Mouse (Mus musculus): Measurements from ENCODE around the gene Tmem230. TPM values are rescaled to one million over a fixed set of nuclear protein-coding genes. Genes with fewer than 3 reads are reported as not detected.
"Not testable (repeated sequence)": the region's sequence is repeated elsewhere in the genome, so short reads cannot be mapped to it uniquely, and the experiment has no call there.

Gene Tmem230
- polyA plus RNA-seq, 1 experiment = 42.7 TPM

DNA sequence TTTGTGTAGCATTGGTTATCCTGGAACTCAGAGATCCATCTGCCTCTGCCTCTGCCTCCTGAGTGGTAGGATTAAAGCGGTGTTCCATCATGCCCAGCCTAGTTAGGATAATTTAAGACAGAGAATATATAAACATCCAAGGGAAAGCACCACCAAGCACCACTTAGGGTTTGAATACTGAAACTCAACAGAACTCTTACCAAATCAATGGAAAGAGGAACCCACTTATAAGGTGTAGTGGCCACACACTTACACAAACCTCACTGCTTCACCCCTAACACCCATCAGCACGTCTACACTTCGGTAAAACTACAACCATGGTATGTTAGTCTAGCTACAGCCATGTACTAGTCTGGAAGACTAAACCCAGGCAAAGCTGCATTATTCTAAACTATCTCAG, 4.2 kb downstream of the Tmem230 start:
- Histone ChIP-seq H3K4me1 (ENCODE audit: control insufficient read depth, insufficient read depth, low read length) (peaks cover 4% of the 10 kb centered on the region; the same call in 1 of the 2 replicates), H3K4me3 (ENCODE audit: insufficient read depth, low read depth, low read length) (no peak overlapping the region), H3K27me3 (replicated peaks; ENCODE audit: control insufficient read depth, insufficient read depth, low read length) (no peaks in the 10 kb centered on the region), H3K36me3 (ENCODE audit: control insufficient read depth, insufficient read depth, low read length) (no peaks in the 10 kb centered on the region; the same call in 1 of the 2 replicates), H3K27ac (ENCODE audit: insufficient read depth, low read depth, low read length) (no peak overlapping the region)
- no peak for TF ChIP-seq POLR2A (IDR thresholded peaks at IDR 0.05; ENCODE audit: low read depth, low read length)
- no peak for TF ChIP-seq CTCF (conservative IDR thresholded peaks at IDR 0.05; ENCODE audit: insufficient read depth, insufficient read length, low read depth, low read length)
- DNase-seq = no peak
- 95% methylated on average over 3 of the region's 3 CpGs for WGBS

DNA sequence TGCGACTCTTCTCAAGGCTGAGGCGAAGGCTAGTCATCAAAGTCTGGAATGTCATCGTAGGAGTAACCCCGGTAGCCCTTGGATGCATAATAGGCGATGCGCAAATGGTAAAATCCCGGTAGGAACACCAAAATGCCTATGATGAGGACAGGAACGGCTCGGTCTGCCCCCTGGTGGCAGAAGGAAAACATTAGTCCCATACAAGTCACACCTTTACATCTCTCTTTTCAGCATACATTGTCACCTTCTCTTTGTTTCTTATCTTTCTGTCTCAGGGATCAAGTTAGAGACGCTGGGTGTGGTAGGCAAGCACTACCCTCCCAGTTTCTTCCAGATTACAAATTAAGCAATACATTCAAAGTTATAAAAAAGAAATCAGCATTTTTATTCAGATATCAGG, 7.2 kb downstream of the Tmem230 start:
- H3K27ac ChIP-seq (ENCODE audit: insufficient read depth, low read depth, low read length) = not testable (repeated sequence)
- 31% methylated on average over 9 of the region's 10 CpGs for WGBS

DNA sequence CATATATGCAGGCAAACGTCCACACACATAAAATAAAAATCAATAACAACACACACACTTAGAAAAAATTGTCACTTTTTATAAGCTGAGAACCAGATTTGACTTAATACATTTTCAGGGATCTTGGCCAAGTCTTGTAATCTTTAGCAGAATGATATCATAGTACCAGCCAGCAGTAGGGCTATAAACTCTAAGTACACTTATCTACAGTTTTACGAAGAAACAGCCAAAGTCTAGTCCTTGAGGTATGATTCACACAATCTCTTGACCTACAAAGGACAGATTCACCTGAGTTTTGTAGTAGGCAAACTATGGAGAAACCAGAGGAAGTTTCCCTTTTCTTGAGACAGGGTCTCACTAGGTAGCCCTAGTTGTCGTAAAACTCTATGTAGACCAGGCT, 8.2 kb downstream of the Tmem230 start:
- not testable (repeated sequence) for H3K27ac ChIP-seq (ENCODE audit: insufficient read depth, low read depth, low read length)
- WGBS = 91% methylated on average over 3 of the region's 3 CpGs

More for the DNA sequence above, 7.2 kb downstream of the Tmem230 start:
- not testable (repeated sequence) for H3K4me3 ChIP-seq (ENCODE audit: insufficient read depth, low read depth, low read length); H3K27me3 ChIP-seq (replicated peaks; ENCODE audit: control insufficient read depth, insufficient read depth, low read length); H3K36me3 ChIP-seq (ENCODE audit: control insufficient read depth, insufficient read depth, low read length); H3K4me1 ChIP-seq (ENCODE audit: control insufficient read depth, insufficient read depth, low read length)
- peak; percentile 62 for DNase-seq
- peak; percentile 37 for TF ChIP-seq CTCF (conservative IDR thresholded peaks at IDR 0.05; ENCODE audit: insufficient read depth, insufficient read length, low read depth, low read length)

DNA sequence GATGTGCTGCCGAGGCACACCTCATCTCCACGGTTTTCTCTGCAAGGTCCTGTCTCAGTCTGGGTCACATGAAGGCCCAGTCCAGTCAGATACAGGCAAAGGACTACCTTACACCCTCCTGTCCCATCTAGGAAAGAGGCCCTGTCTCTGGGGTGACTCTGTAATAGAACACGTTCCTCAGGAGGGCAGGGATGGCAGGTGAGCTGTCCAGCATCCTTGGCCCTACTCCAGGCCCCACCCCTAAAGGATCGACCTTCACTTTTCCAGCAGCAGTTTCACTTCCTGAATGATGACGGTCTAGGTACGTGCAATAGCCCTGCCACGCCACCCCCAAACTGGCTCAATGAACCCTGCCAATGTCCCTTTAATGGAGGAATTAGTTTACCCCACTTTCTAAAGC, 11.6 kb downstream of the Tmem230 start:
- Histone ChIP-seq H3K27me3 (replicated peaks; ENCODE audit: control insufficient read depth, insufficient read depth, low read length) (no peaks in the 10 kb centered on the region), H3K4me3 (ENCODE audit: insufficient read depth, low read depth, low read length) (no peak overlapping the region), H3K36me3 (ENCODE audit: control insufficient read depth, insufficient read depth, low read length) (no peaks in the 10 kb centered on the region), H3K4me1 (ENCODE audit: control insufficient read depth, insufficient read depth, low read length) (peaks cover 12% of the 10 kb centered on the region; the same call in 1 of the 2 replicates), H3K27ac (ENCODE audit: insufficient read depth, low read depth, low read length) (no peak overlapping the region)
- DNase-seq = no peak
- 72% methylated on average over 7 of the region's 7 CpGs for WGBS
- TF ChIP-seq CTCF (conservative IDR thresholded peaks at IDR 0.05; ENCODE audit: insufficient read depth, insufficient read length, low read depth, low read length) = no peak
- no peak for TF ChIP-seq POLR2A (IDR thresholded peaks at IDR 0.05; ENCODE audit: low read depth, low read length)

More for the DNA sequence above, 8.2 kb downstream of the Tmem230 start:
- DNase-seq; H3K27me3 ChIP-seq (replicated peaks; ENCODE audit: control insufficient read depth, insufficient read depth, low read length); H3K4me3 ChIP-seq (ENCODE audit: insufficient read depth, low read depth, low read length); H3K36me3 ChIP-seq (ENCODE audit: control insufficient read depth, insufficient read depth, low read length); H3K4me1 ChIP-seq (ENCODE audit: control insufficient read depth, insufficient read depth, low read length): not testable (repeated sequence)

DNA sequence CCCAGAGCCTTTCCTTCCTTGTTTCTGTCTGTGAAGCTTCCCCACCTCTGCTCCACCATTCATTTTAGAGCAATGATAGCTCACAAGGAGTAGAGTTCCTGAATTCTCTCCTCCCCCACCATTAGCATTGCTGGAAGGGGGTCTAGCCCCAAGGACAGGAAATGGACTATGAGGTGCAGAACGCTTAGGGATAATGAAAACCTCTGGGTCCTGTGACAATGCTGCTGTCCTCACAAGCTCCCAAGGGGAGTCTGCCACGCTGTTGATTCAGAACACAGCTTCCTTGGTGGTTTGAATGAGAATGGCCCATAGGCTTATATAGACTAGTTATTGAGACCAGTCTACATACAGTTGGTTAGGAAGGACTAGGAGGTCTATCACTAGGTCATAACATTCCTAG, 12.3 kb downstream of the Tmem230 start:
- DNase-seq = no peak
- H3K36me3 ChIP-seq (ENCODE audit: control insufficient read depth, insufficient read depth, low read length) = no peaks in the 10 kb centered on the region
- 73% methylated on average over 2 of the region's 2 CpGs for WGBS
- TF ChIP-seq CTCF (conservative IDR thresholded peaks at IDR 0.05; ENCODE audit: insufficient read depth, insufficient read length, low read depth, low read length) (no peak), POLR2A (IDR thresholded peaks at IDR 0.05; ENCODE audit: low read depth, low read length) (no peak)
- no peaks in the 10 kb centered on the region for H3K27me3 ChIP-seq (replicated peaks; ENCODE audit: control insufficient read depth, insufficient read depth, low read length)
- no peak overlapping the region for H3K27ac ChIP-seq (ENCODE audit: insufficient read depth, low read depth, low read length)
- H3K4me3 ChIP-seq (ENCODE audit: insufficient read depth, low read depth, low read length) = no peak overlapping the region
- peaks cover 12% of the 10 kb centered on the region; the same call in 1 of the 2 replicates for H3K4me1 ChIP-seq (ENCODE audit: control insufficient read depth, insufficient read depth, low read length)

DNA sequence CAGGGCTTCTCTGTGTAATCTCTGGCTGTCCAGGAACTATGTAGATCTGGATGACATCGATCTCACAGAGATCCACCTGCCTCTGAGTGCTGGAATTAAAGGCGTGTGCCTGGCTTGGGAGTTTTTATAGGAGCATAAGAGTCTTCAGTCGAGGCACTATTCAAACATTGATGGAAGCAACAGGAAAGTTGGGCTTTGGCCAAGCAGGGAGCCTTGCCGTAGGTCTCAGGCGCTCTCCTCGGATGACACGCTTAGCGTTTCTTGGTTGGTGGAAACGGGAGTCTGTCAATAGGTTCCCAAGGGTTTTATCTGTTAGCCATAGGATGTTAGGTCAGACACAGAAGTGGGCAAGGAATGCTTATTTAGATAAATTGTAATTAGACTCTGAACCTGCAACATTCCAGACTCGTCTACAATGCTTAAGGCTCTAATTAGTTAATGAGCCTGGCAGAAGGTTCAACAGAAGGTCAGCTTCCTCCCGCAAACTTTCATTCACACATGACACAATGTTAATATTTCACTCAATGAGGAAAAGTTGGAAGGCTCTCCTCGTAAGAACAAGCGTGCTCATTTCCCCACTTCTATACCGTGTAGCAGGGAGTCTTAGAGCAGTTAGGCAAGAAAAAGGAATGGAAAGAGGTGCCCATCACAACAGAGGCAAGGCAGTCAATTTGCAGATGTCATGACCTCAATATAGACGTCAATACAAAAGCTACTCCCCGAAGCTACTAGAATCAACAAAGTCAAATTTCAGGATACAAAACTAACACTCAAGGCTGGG, 13.4 kb downstream of the Tmem230 start:
- Histone ChIP-seq H3K4me1 (ENCODE audit: control insufficient read depth, insufficient read depth, low read length) (peaks cover 12% of the 10 kb centered on the region; the same call in 1 of the 2 replicates), H3K4me3 (ENCODE audit: insufficient read depth, low read depth, low read length) (no peak overlapping the region), H3K27ac (ENCODE audit: insufficient read depth, low read depth, low read length) (no peak overlapping the region), H3K27me3 (replicated peaks; ENCODE audit: control insufficient read depth, insufficient read depth, low read length) (no peaks in the 10 kb centered on the region), H3K36me3 (ENCODE audit: control insufficient read depth, insufficient read depth, low read length) (no peaks in the 10 kb centered on the region)
- peak; percentile 75 for DNase-seq
- no peak for TF ChIP-seq CTCF (conservative IDR thresholded peaks at IDR 0.05; ENCODE audit: insufficient read depth, insufficient read length, low read depth, low read length)
- TF ChIP-seq POLR2A (IDR thresholded peaks at IDR 0.05; ENCODE audit: low read depth, low read length) = no peak
- 31% methylated on average over 16 of the region's 16 CpGs for WGBS

- WGBS = 93% methylated on average over 3 of the region's 3 CpGs
- no peaks in the 10 kb centered on the region for H3K36me3 ChIP-seq (ENCODE audit: control insufficient read depth, insufficient read depth, low read length)
- TF ChIP-seq POLR2A (IDR thresholded peaks at IDR 0.05; ENCODE audit: low read depth, low read length) = no peak
- TF ChIP-seq CTCF (conservative IDR thresholded peaks at IDR 0.05; ENCODE audit: insufficient read depth, insufficient read length, low read depth, low read length) = no peak
- no peak overlapping the region for H3K27ac ChIP-seq (ENCODE audit: insufficient read depth, low read depth, low read length)
- H3K4me3 ChIP-seq (ENCODE audit: insufficient read depth, low read depth, low read length) = no peak overlapping the region
- DNase-seq = no peak
- H3K27me3 ChIP-seq (replicated peaks; ENCODE audit: control insufficient read depth, insufficient read depth, low read length) = peaks cover 2% of the 10 kb centered on the region; the same call in 1 of the 2 replicates
- peaks cover 12% of the 10 kb centered on the region; the same call in 1 of the 2 replicates for H3K4me1 ChIP-seq (ENCODE audit: control insufficient read depth, insufficient read depth, low read length)
These were observed 15.1 kb downstream of the Tmem230 start for GRCm38 (mm10) chr2:132232413-132232945.

Data from kidney, adult 2 months (tissue).